Comparison of ENCODE assay signal across 37 mouse cellular contexts in the genomic region with DNA sequence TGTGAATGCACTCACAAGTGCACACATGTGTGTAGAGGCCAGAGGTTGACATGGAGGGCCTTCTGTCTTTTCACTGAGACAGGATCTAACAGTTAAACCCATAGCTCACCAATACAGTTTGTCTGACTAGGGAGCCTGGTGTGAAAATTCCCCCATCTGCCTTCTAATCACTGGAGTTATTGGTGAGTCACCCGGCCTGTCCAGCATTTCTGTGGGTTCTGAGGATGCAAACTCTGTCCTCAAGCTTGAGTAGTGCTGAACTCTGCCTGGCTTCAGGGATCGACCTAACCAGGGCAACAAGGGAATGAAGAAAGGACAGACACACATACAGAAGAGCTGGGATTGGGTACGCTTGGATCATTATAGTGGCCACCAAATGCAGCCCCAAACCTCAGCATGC. TPM values are rescaled to one million over a fixed set of nuclear protein-coding genes. Genes with fewer than 3 reads are reported as not detected.
"Had no signal": no experiment of that assay in that cellular context is flagged by ENCODE, and none has a peak within 500 bp of the region (broad histone marks: within the 10 kb centered on the region; RNA-seq: fewer than 3 reads in every experiment).

No protein-coding gene starts in this region.

- H3K4me2 ChIP-seq: heart, embryonic 11.5 days; heart, embryonic 13.5 days; heart, embryonic 15.5 days; hindbrain, embryonic 12.5 days; hindbrain, embryonic 14.5 days; intestine, embryonic 15.5 days; kidney, embryonic 15.5 days; limb, embryonic 12.5 days; liver, embryonic 11.5 days; liver, embryonic 13.5 days; liver, embryonic 15.5 days had no signal

- H3K4me3 ChIP-seq: heart, adult 2 months; heart, embryonic 13.5 days; heart, embryonic 15.5 days; hindbrain, embryonic 10.5 days; hindbrain, embryonic 12.5 days; intestine, embryonic 15.5 days; kidney, embryonic 15.5 days; layer of hippocampus, adult 2 months; left cerebral cortex, adult 2 months; limb, embryonic 10.5 days; limb, embryonic 12.5 days; liver, embryonic 13.5 days; liver, embryonic 15.5 days had no signal

- H3K9ac ChIP-seq: heart, embryonic 13.5 days; heart, embryonic 15.5 days; hindbrain, embryonic 12.5 days; hindbrain, embryonic 14.5 days; intestine, embryonic 15.5 days; kidney, embryonic 15.5 days; limb, embryonic 12.5 days; liver, embryonic 13.5 days; liver, embryonic 15.5 days had no signal

- DNase-seq: gastrocnemius, postnatal 14 days; gastrocnemius, postnatal 36 days; heart, adult 11 months; heart, adult 2 months; heart, postnatal 4 days; kidney, adult 18-20 months; kidney, adult 8-10 months; kidney, postnatal 14 days; kidney, postnatal 4 days; liver; liver, embryonic 13.5 days had no signal

- H3K9me3 ChIP-seq: heart, embryonic 13.5 days; heart, embryonic 15.5 days; hindbrain, embryonic 10.5 days; hindbrain, embryonic 12.5 days; intestine, embryonic 15.5 days; kidney, embryonic 15.5 days; limb, embryonic 10.5 days; limb, embryonic 12.5 days; liver, embryonic 13.5 days; liver, embryonic 15.5 days had no signal

- H3K27ac ChIP-seq: heart, adult 2 months; heart, embryonic 13.5 days; heart, embryonic 15.5 days; hindbrain, embryonic 10.5 days; hindbrain, embryonic 12.5 days; hindbrain, embryonic 14.5 days; intestine, embryonic 15.5 days; kidney, embryonic 15.5 days; kidney, postnatal 0 days; layer of hippocampus, adult 2 months; left cerebral cortex, adult 2 months; limb, embryonic 10.5 days; limb, embryonic 12.5 days; liver, embryonic 13.5 days; liver, embryonic 15.5 days had no signal

- H3K27me3 ChIP-seq: heart, embryonic 15.5 days; hindbrain, embryonic 12.5 days; intestine, embryonic 15.5 days; kidney, embryonic 15.5 days; limb, embryonic 12.5 days; liver, embryonic 15.5 days had no signal

- ATAC-seq: hindbrain, embryonic 16.5 days; inflammation-experienced regulatory T-cells, adult 6 months; intestine, embryonic 15.5 days; intestine, postnatal 0 days had no signal

RNA-seq across cellular contexts. Expression of gene Bcl2l14, which starts 45.6 kb away (rescaled TPM):
- total RNA-seq: gastrocnemius, adult 18-20 months; gastrocnemius, adult 8-10 months; gastrocnemius, postnatal 14 days; gastrocnemius, postnatal 36 days; heart, adult 2 months; heart, postnatal 25 days; heart, postnatal 4 days; layer of hippocampus, adult 2 months; layer of hippocampus, postnatal 10 days; layer of hippocampus, postnatal 25 days; left cerebral cortex, adult 2 months; left cerebral cortex, postnatal 14 days; left cerebral cortex, postnatal 36 days had no signal
- polyA plus RNA-seq: heart, postnatal 0 days had no signal
